Mouse (Mus musculus) E14TG2a.4 (cell line): ENCODE measurements around the gene Csgalnact2.

Experiments
- CTCF ChIP-seq: conservative IDR thresholded peaks from 2 replicates; pipeline ENCODE4 v1.5.1; 2014; ENCODE audit warnings: low read length
- NANOG ChIP-seq: IDR thresholded peaks from 2 replicates; pipeline ENCODE4 v1.6.1; 2014; ENCODE audit warnings: borderline replicate concordance, low read length, mixed read lengths
- POU5F1 ChIP-seq: IDR thresholded peaks from 2 replicates; pipeline ENCODE4 v1.6.1; 2014; ENCODE audit warnings: low read length, borderline replicate concordance

- TF ChIP-seq CTCF (no peak), POU5F1 (no peak), NANOG (no peak)
These were observed 62.7 kb downstream of the Csgalnact2 start for GRCm38 (mm10) chr6:118076256-118076655.
